Mouse (Mus musculus): ENCODE data around the gene Pfkfb3.

DNA sequence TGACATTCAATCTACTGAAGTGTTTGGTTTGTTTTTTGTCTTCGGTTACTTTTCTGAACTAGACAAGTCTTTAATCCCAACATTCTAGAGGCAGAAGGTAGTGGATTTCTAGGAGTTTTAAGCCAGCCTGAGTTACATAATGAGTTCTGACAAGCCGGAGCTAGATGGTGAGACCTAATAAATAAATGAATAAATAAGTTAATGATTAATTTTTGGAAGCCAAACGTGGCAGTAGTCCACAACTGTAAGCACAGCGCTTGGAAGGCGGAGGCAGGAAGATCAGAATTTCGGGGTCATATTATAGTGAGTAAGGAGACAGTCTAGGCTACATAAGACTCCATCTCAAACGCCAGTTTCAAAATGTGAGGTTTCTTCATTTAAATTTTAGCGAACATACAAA, 17.9 kb downstream of the Pfkfb3 start:
- TF ChIP-seq ZC3H11A (IDR thresholded peaks at IDR 0.05; ENCODE audit: borderline replicate concordance, low read depth, low read length) (no peak), ZNF384 (IDR thresholded peaks at IDR 0.05; ENCODE audit: low read depth, low read length) (no peak), MAFK (IDR thresholded peaks at IDR 0.05; ENCODE audit: insufficient read depth, low read depth, low read length) (no peak)
